Mouse (Mus musculus): Measurements from ENCODE around the gene Masp1. TPM values are rescaled to one million over a fixed set of nuclear protein-coding genes. Genes with fewer than 3 reads are reported as not detected.

Masp1 gene
- polyA plus RNA-seq, 1 experiment from 2014 or later: 44.7 TPM

GRCm38 (mm10) chr16:23482846-23483245 is 37.8 kb downstream of the Masp1 start:
- Histone ChIP-seq H3K36me3 (peaks cover 54% of the 10 kb centered on the region), H3K27me3 (no peaks in the 10 kb centered on the region)
- WGBS: 93% methylated on average over 12 of the region's 12 CpGs

DNA sequence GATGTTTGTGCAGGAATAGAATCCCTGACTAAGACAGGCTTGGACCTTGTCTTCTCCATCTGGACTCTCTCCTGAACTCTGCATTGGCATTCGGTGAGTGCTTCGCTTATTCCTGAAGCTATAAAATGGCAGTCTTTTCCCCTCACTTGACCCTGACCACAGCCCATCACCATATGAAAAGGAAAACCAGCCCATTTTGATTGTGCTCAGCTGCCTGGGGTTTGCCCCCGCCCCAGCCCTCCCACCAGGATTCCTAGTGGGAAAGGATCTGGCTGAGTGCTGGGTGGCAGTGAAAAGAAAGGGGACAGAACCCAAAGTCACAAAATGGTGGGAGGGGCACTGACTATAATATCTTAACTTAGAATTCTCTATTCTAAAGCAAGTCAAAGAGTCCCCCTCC is 38.4 kb downstream of the Masp1 start:
- Histone ChIP-seq H3K27me3 (no peaks in the 10 kb centered on the region), H3K27ac (no peak overlapping the region), H3K9ac (replicated peaks) (no peak overlapping the region), H3K9me3 (no peaks in the 10 kb centered on the region), H3K4me1 (replicated peaks) (0 out of 2 replicates have a peak, but pooled peaks cover 3% of the 10 kb centered on the region), H3K4me3 (replicated peaks) (no peak overlapping the region), H3K4me2 (replicated peaks) (no peak overlapping the region), H3K36me3 (peaks cover 48% of the 10 kb centered on the region)
- 16% methylated on average over 3 of the region's 3 CpGs for WGBS
- no peak for ATAC-seq

More at GRCm38 (mm10) chr16:23482846-23483245, 37.8 kb downstream of the Masp1 start:
- Histone ChIP-seq H3K4me3 (replicated peaks) (no peak overlapping the region), H3K27ac (no peak overlapping the region), H3K4me1 (replicated peaks) (0 out of 2 replicates have a peak, but pooled peaks cover 3% of the 10 kb centered on the region), H3K9me3 (no peaks in the 10 kb centered on the region), H3K4me2 (replicated peaks) (no peak overlapping the region), H3K9ac (replicated peaks) (no peak overlapping the region)
- ATAC-seq: no peak

DNA sequence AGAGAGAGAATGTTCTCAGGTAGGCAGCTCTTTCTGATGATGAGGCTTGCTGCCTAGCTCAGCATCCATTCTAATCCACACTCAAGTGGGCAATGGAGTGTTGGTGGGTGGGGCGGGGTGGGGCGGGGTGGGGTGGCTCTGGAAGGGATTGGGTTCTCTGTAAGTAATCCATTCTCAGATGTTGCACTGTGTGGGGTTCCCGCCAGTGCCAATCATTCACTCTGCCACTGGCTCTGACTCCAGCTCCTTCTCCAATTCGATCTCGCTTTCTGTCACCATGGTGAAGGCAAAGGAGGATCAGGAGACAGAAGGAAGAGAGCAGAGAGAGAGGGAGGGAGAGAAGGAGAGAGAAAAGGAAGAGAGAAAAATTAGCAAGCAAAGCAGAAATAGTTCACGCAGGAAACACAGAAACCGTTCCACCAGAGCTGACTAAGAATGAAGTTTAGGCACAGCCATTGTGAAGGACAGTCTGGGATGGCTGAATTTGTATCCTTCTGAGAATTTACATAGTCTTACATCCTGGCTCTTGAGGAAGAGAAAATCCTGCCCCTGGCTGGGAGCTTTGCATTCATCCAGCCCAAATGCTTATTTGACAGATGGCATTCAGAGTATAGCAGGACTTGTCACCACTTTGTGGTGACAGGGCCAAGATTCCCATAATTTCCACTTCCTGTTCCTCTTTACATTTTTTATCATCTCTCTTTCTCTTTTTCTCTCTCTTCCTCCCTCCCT is 40.6 kb downstream of the Masp1 start:
- Histone ChIP-seq H3K4me1 (replicated peaks) (0 out of 2 replicates have a peak, but pooled peaks cover 3% of the 10 kb centered on the region), H3K27me3 (no peaks in the 10 kb centered on the region), H3K9me3 (no peaks in the 10 kb centered on the region), H3K27ac (no peak overlapping the region), H3K36me3 (peaks cover 32% of the 10 kb centered on the region), H3K4me2 (replicated peaks) (no peak overlapping the region), H3K9ac (replicated peaks) (no peak overlapping the region), H3K4me3 (replicated peaks) (no peak overlapping the region)
- 66% methylated on average over 7 of the region's 7 CpGs for WGBS
- no peak for ATAC-seq

DNA sequence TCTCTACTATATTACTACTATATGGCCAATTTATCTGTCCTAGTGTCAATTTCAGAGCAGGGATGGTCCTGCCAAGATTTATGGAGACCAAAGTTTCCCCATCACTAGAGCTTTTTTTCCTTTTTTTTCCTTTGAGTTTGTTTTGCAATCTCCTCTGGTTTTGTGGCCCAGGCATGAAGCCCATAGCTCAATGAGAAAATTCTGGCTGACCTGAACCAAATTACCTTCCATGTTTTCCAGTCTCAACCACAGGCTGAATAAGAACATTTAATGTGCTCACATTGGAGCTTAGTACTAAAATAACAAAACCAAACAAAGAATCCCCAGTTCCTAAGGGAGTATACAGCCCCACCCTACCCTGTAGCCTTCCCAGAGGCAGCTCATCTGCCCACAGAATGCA is 44.0 kb downstream of the Masp1 start:
- Histone ChIP-seq H3K4me3 (replicated peaks) (no peak overlapping the region), H3K36me3 (peaks cover 32% of the 10 kb centered on the region), H3K27me3 (no peaks in the 10 kb centered on the region), H3K4me1 (replicated peaks) (no peaks in the 10 kb centered on the region), H3K27ac (no peak overlapping the region), H3K9me3 (no peaks in the 10 kb centered on the region), H3K4me2 (replicated peaks) (no peak overlapping the region), H3K9ac (replicated peaks) (no peak overlapping the region)
- ATAC-seq: no peak

GRCm38 (mm10) chr16:23475651-23476050 is 45.0 kb downstream of the Masp1 start:
- Histone ChIP-seq H3K36me3 (peaks cover 31% of the 10 kb centered on the region), H3K4me3 (replicated peaks) (no peak overlapping the region), H3K9ac (replicated peaks) (no peak overlapping the region), H3K27me3 (no peaks in the 10 kb centered on the region), H3K27ac (no peak overlapping the region), H3K9me3 (no peaks in the 10 kb centered on the region), H3K4me2 (replicated peaks) (no peak overlapping the region), H3K4me1 (replicated peaks) (no peaks in the 10 kb centered on the region)
- 94% methylated on average over 4 of the region's 4 CpGs for WGBS
- ATAC-seq: no peak

- no peaks in the 10 kb centered on the region for H3K27me3 ChIP-seq
- WGBS: 82% methylated on average over 3 of the region's 3 CpGs
- H3K4me2 ChIP-seq (replicated peaks): no peak overlapping the region
- peaks cover 48% of the 10 kb centered on the region for H3K36me3 ChIP-seq
- H3K27ac ChIP-seq: no peak overlapping the region
- H3K9me3 ChIP-seq: no peaks in the 10 kb centered on the region
- H3K4me1 ChIP-seq (replicated peaks): no peaks in the 10 kb centered on the region
- no peak for ATAC-seq
- H3K9ac ChIP-seq (replicated peaks): no peak overlapping the region
- no peak overlapping the region for H3K4me3 ChIP-seq (replicated peaks)
Measured at GRCm38 (mm10) chr16:23472046-23472445, 48.6 kb downstream of the Masp1 start.

DNA sequence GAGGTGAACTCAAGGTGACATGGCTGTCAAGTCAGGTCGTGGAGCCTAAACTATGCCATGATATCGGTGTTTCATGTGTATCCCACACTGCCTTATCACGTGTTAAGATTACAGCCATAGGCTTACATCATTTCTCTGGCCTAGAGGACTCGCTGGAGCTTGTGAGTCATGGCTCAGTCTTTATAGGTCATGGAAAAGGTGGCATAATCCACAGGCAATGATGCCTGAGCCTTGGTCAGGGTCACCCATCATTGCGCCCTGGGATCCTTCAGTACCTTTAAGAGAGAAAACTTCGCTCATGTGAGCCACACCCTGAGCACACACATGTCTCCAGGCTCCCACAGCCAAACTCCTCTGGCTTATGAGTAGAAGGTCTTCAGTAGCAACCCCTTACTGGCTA is 49.1 kb downstream of the Masp1 start:
- H3K27me3 ChIP-seq: no peaks in the 10 kb centered on the region
- no peak overlapping the region for H3K9ac ChIP-seq (replicated peaks)
- no peak overlapping the region for H3K4me2 ChIP-seq (replicated peaks)
- H3K4me3 ChIP-seq (replicated peaks): no peak overlapping the region
- no peak overlapping the region for H3K27ac ChIP-seq
- no peak for ATAC-seq
- 98% methylated on average over 6 of the region's 6 CpGs for WGBS
- no peaks in the 10 kb centered on the region for H3K4me1 ChIP-seq (replicated peaks)
- no peaks in the 10 kb centered on the region for H3K9me3 ChIP-seq
- H3K36me3 ChIP-seq: peaks cover 48% of the 10 kb centered on the region

GRCm38 (mm10) chr16:23463671-23464347 is 56.8 kb downstream of the Masp1 start:
- Histone ChIP-seq H3K36me3 (peaks cover 4% of the 10 kb centered on the region; the same call in 1 of the 2 replicates), H3K9me3 (no peaks in the 10 kb centered on the region), H3K4me2 (replicated peaks) (no peak overlapping the region), H3K4me3 (replicated peaks) (no peak overlapping the region), H3K27ac (no peak overlapping the region), H3K4me1 (replicated peaks) (no peaks in the 10 kb centered on the region), H3K9ac (replicated peaks) (no peak overlapping the region), H3K27me3 (no peaks in the 10 kb centered on the region)
- WGBS: 85% methylated on average over 4 of the region's 4 CpGs
- ATAC-seq: no peak

- 53% methylated on average over 7 of the region's 7 CpGs for WGBS
- Histone ChIP-seq H3K4me2 (replicated peaks) (no peak overlapping the region), H3K36me3 (no peaks in the 10 kb centered on the region), H3K4me3 (replicated peaks) (no peak overlapping the region), H3K27ac (no peak overlapping the region), H3K4me1 (replicated peaks) (no peaks in the 10 kb centered on the region), H3K9ac (replicated peaks) (no peak overlapping the region), H3K27me3 (no peaks in the 10 kb centered on the region; the same call in 1 of the 2 replicates), H3K9me3 (no peaks in the 10 kb centered on the region)
- ATAC-seq: no peak
Measured at GRCm38 (mm10) chr16:23458906-23459588, 61.6 kb downstream of the Masp1 start.

DNA sequence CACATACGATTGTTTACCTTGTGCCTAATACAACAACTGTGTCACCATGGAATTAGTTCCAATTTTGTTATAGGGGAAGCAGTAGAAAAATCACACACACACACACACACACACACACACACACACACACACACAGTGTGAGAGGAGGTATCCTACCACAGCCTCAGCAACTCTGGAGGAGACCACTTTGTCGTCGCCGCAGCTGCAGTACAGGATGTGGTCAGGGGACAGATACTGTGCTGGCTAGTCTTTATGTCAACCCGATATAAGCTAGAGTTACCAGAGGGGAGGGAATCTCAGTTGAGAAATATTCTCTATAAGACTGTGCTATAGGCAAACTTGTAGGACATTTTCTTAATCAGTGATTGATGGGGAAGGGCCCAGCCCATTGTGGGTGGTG is 63.3 kb downstream of the Masp1 start:
- Histone ChIP-seq H3K27me3 (no peaks in the 10 kb centered on the region; the same call in 1 of the 2 replicates), H3K4me2 (replicated peaks) (no peak overlapping the region), H3K9me3 (no peaks in the 10 kb centered on the region), H3K9ac (replicated peaks) (no peak overlapping the region), H3K27ac (no peak overlapping the region), H3K4me1 (replicated peaks) (no peaks in the 10 kb centered on the region), H3K36me3 (no peaks in the 10 kb centered on the region), H3K4me3 (replicated peaks) (no peak overlapping the region)
- no peak for ATAC-seq
- 89% methylated on average over 5 of the region's 5 CpGs for WGBS

DNA sequence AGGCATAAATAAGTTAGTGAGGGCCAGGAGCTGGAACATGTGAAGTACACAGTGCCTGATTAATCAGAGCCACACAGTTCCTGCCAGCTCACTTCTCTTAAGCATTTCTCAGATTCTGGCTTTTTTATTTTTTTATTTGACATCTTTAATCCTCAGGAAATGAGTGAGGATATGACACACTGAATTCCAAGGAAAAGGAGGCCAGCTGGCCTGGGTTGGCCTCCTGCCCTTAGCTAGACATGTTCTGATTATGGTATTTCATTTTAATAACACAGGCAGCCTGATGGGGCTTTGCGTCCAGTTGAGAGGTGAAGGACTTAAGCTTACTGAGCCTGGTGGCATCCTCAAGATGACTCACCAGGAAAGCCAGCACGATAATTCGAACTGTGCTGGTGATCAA is 64.1 kb downstream of the Masp1 start:
- ATAC-seq: no peak
- H3K4me2 ChIP-seq (replicated peaks): no peak overlapping the region

GRCm38 (mm10) chr16:23454376-23454775 is 66.2 kb downstream of the Masp1 start:
- Histone ChIP-seq H3K9me3 (no peaks in the 10 kb centered on the region), H3K9ac (replicated peaks) (no peak overlapping the region), H3K27ac (no peak overlapping the region), H3K4me2 (replicated peaks) (no peak overlapping the region), H3K4me1 (replicated peaks) (no peaks in the 10 kb centered on the region), H3K4me3 (replicated peaks) (no peak overlapping the region), H3K27me3 (no peaks in the 10 kb centered on the region; the same call in 1 of the 2 replicates), H3K36me3 (no peaks in the 10 kb centered on the region)
- ATAC-seq: no peak
- WGBS: 80% methylated on average over 6 of the region's 6 CpGs

More for the DNA sequence above, 64.1 kb downstream of the Masp1 start:
- WGBS: 88% methylated on average over 3 of the region's 3 CpGs
- H3K9me3 ChIP-seq: no peaks in the 10 kb centered on the region
- H3K4me1 ChIP-seq (replicated peaks): no peaks in the 10 kb centered on the region
- no peaks in the 10 kb centered on the region; the same call in 1 of the 2 replicates for H3K27me3 ChIP-seq
- H3K27ac ChIP-seq: no peak overlapping the region
- no peak overlapping the region for H3K4me3 ChIP-seq (replicated peaks)
- no peaks in the 10 kb centered on the region for H3K36me3 ChIP-seq
- H3K9ac ChIP-seq (replicated peaks): no peak overlapping the region

Data from midbrain, embryonic 13.5 days (tissue).